Mouse (Mus musculus) left cerebral cortex, postnatal 14 days (tissue): Measurements from ENCODE around the gene Cdh4. TPM values are rescaled to one million over a fixed set of nuclear protein-coding genes. Genes with fewer than 3 reads are reported as not detected.
A peak's percentile ranks its signal among the peaks of the same experiment; 100 is the strongest.

Source experiments
- DNase-seq, 2 experiments: peaks; one replicate each; pipeline ENCODE4 v3.0.0; 2021 to 2022; ENCODE audit warnings: low spot score in 2 of 2, mixed read lengths in 1 of 2
- intact Hi-C: fragments of 180-260 bp; cut with DNase I; formaldehyde crosslinking; loops from one replicate; pipeline ENCODE4 v1.15.1; 2025
- total RNA-seq, 2 experiments: library from RNA; stranded (reverse); gene quantifications; 2 replicates each; pipeline ENCODE4 v1.2.3; 2021

Gene Cdh4
- total RNA-seq, 2 experiments from 2014 or later, result 23.8 to 28.8 TPM

GRCm38 (mm10) chr2:179459196-179459595 lies 17.0 kb downstream of the Cdh4 start:
- no peak for DNase-seq
- intact Hi-C loops, result no loop called here

GRCm38 (mm10) chr2:179459606-179460005 lies 17.4 kb downstream of the Cdh4 start:
- DNase-seq, result no peak
- intact Hi-C loops, result no loop called here

GRCm38 (mm10) chr2:179463514-179463913 lies 21.3 kb downstream of the Cdh4 start:
- DNase-seq, result no peak
- intact Hi-C loops, result no loop called here

- no peak for DNase-seq
- intact Hi-C loops, result no loop called here
Observed at GRCm38 (mm10) chr2:179467839-179468445, 25.7 kb downstream of the Cdh4 start.

- DNase-seq, result no peak
- intact Hi-C loops, result loop anchor here (5.0 kb wide), 1 partner anchor 41 kb away; no protein-coding TSS in a partner anchor
Observed at GRCm38 (mm10) chr2:179476622-179477021, 34.4 kb downstream of the Cdh4 start.

- no peak for DNase-seq
- intact Hi-C loops, result no loop called here
Observed at GRCm38 (mm10) chr2:179480800-179481200, 38.6 kb downstream of the Cdh4 start.

GRCm38 (mm10) chr2:179481363-179481762 lies 39.1 kb downstream of the Cdh4 start:
- intact Hi-C loops, result no loop called here
- no peak for DNase-seq

GRCm38 (mm10) chr2:179488526-179489139 lies 46.4 kb downstream of the Cdh4 start:
- intact Hi-C loops, result no loop called here

GRCm38 (mm10) chr2:179491891-179492290 lies 49.7 kb downstream of the Cdh4 start:
- no peak for DNase-seq
- intact Hi-C loops, result no loop called here

More at GRCm38 (mm10) chr2:179488526-179489139, 46.4 kb downstream of the Cdh4 start:
- no peak for DNase-seq

GRCm38 (mm10) chr2:179494276-179494675 lies 52.0 kb downstream of the Cdh4 start:
- no peak for DNase-seq
- intact Hi-C loops, result no loop called here

- DNase-seq, result no peak
- intact Hi-C loops, result no loop called here
Observed at GRCm38 (mm10) chr2:179510439-179510838, 68.2 kb downstream of the Cdh4 start.

- intact Hi-C loops, result loop anchor here (5.0 kb wide), 1 partner anchor 39 kb away; no protein-coding TSS in a partner anchor
- no peak for DNase-seq
Observed at GRCm38 (mm10) chr2:179516559-179516958, 74.3 kb downstream of the Cdh4 start.

- no peak for DNase-seq
- intact Hi-C loops, result loop anchor here (5.0 kb wide), 1 partner anchor 41 kb away; no protein-coding TSS in a partner anchor
Observed at GRCm38 (mm10) chr2:179518456-179519032, 76.3 kb downstream of the Cdh4 start.

- peak; percentile 29 to 41 for DNase-seq
- intact Hi-C loops, result loop anchor here (5.0 kb wide), 1 partner anchor 42 kb away; no protein-coding TSS in a partner anchor
Observed at GRCm38 (mm10) chr2:179519161-179519560, 76.9 kb downstream of the Cdh4 start.

- intact Hi-C loops, result loop anchor here (5.0 kb wide), 1 partner anchor 43 kb away; no protein-coding TSS in a partner anchor
- no peak for DNase-seq
Observed at GRCm38 (mm10) chr2:179519931-179520330, 77.7 kb downstream of the Cdh4 start.

GRCm38 (mm10) chr2:179520941-179521340 lies 78.7 kb downstream of the Cdh4 start:
- no peak for DNase-seq
- intact Hi-C loops, result no loop called here

- no peak for DNase-seq
- intact Hi-C loops, result no loop called here
Observed at GRCm38 (mm10) chr2:179521444-179521843, 79.2 kb downstream of the Cdh4 start.

GRCm38 (mm10) chr2:179522141-179522540 lies 79.9 kb downstream of the Cdh4 start:
- intact Hi-C loops, result no loop called here

GRCm38 (mm10) chr2:179526976-179527375 lies 84.7 kb downstream of the Cdh4 start:
- no peak for DNase-seq
- intact Hi-C loops, result no loop called here

More at GRCm38 (mm10) chr2:179522141-179522540, 79.9 kb downstream of the Cdh4 start:
- DNase-seq, result no peak

- DNase-seq, result no peak
- intact Hi-C loops, result no loop called here
Observed at GRCm38 (mm10) chr2:179530436-179531040, 88.3 kb downstream of the Cdh4 start.
